Mouse (Mus musculus): ENCODE results near the gene Dag1. TPM values are rescaled to one million over a fixed set of nuclear protein-coding genes. Genes with fewer than 3 reads are reported as not detected.

Gene Dag1
- total and polyA plus RNA-seq, 3 experiments, result 124 to 347 (median 305) TPM

- H3K36me3 ChIP-seq (ENCODE audit: control insufficient read depth, insufficient read depth, low read length), result no peaks in the 10 kb centered on the region; the same call in 1 of the 2 replicates
- H3K9ac ChIP-seq (ENCODE audit: low read depth, low read length), result no peak overlapping the region
- H3K27me3 ChIP-seq (ENCODE audit: control insufficient read depth, insufficient read depth, low read length), result no peaks in the 10 kb centered on the region
- TF ChIP-seq EP300 (IDR thresholded peaks at IDR 0.05; ENCODE audit: insufficient read depth, low read depth, low read length) (no peak), CTCF (IDR thresholded peaks at IDR 0.05) (peak; percentile 78)
- H3K4me3 ChIP-seq, result no peak overlapping the region
- peaks cover 7% of the 10 kb centered on the region for H3K4me1 ChIP-seq (ENCODE audit: control insufficient read depth, insufficient read depth, low read length)
- DNase-seq, result peak in 1 of 2 experiments; percentile 49
- intact Hi-C loops (cut with DNase I), result no loop called here
- H3K27ac ChIP-seq, result peak overlapping the region; percentile 92
- WGBS, result 65% methylated on average over 10 of the region's 10 CpGs
- H3K79me2 ChIP-seq (replicated peaks; ENCODE audit: control insufficient read depth, insufficient read depth, low read length), result no peaks in the 10 kb centered on the region
These were observed 15.1 kb upstream of the Dag1 start for GRCm38 (mm10) chr9:108278697-108279450.

- no peak for TF ChIP-seq EP300 (IDR thresholded peaks at IDR 0.05; ENCODE audit: insufficient read depth, low read depth, low read length)
- no peak for TF ChIP-seq CTCF (IDR thresholded peaks at IDR 0.05)
- TF ChIP-seq POLR2A (IDR thresholded peaks at IDR 0.05; ENCODE audit: insufficient read depth, low read depth, low read length), result no peak
- 39% methylated on average over 6 of the region's 6 CpGs for WGBS
- no peaks in the 10 kb centered on the region for H3K27me3 ChIP-seq (ENCODE audit: control insufficient read depth, insufficient read depth, low read length)
- H3K9ac ChIP-seq (ENCODE audit: low read depth, low read length), result no peak overlapping the region
- no peak for DNase-seq
- no peak overlapping the region; the same call in 1 of the 2 replicates for H3K27ac ChIP-seq
- H3K4me1 ChIP-seq (ENCODE audit: control insufficient read depth, insufficient read depth, low read length), result peaks cover 3% of the 10 kb centered on the region; the same call in 1 of the 2 replicates
- H3K4me3 ChIP-seq, result no peak overlapping the region
- intact Hi-C loops (cut with DNase I), result no loop called here
- no peaks in the 10 kb centered on the region for H3K36me3 ChIP-seq (ENCODE audit: control insufficient read depth, insufficient read depth, low read length)
- H3K79me2 ChIP-seq (replicated peaks; ENCODE audit: control insufficient read depth, insufficient read depth, low read length), result no peaks in the 10 kb centered on the region; the same call in 1 of the 2 replicates
These were observed 11.5 kb upstream of the Dag1 start for GRCm38 (mm10) chr9:108275331-108275659.

GRCm38 (mm10) chr9:108274476-108275330 is 10.9 kb upstream of the Dag1 start:
- Histone ChIP-seq H3K27me3 (ENCODE audit: control insufficient read depth, insufficient read depth, low read length) (no peaks in the 10 kb centered on the region), H3K36me3 (ENCODE audit: control insufficient read depth, insufficient read depth, low read length) (no peaks in the 10 kb centered on the region), H3K4me1 (ENCODE audit: control insufficient read depth, insufficient read depth, low read length) (peaks cover 3% of the 10 kb centered on the region; the same call in 1 of the 2 replicates), H3K4me3 (no peak overlapping the region), H3K27ac (no peak overlapping the region; the same call in 1 of the 2 replicates), H3K9ac (ENCODE audit: low read depth, low read length) (no peak overlapping the region), H3K79me2 (replicated peaks; ENCODE audit: control insufficient read depth, insufficient read depth, low read length) (no peaks in the 10 kb centered on the region; the same call in 1 of the 2 replicates)
- intact Hi-C loops (cut with DNase I), result no loop called here
- DNase-seq, result no peak
- TF ChIP-seq CTCF (IDR thresholded peaks at IDR 0.05) (no peak), EP300 (IDR thresholded peaks at IDR 0.05; ENCODE audit: insufficient read depth, low read depth, low read length) (no peak), POLR2A (IDR thresholded peaks at IDR 0.05; ENCODE audit: insufficient read depth, low read depth, low read length) (no peak)
- 63% methylated on average over 5 of the region's 5 CpGs for WGBS

- DNase-seq, result no peak
- Histone ChIP-seq H3K79me2 (replicated peaks; ENCODE audit: control insufficient read depth, insufficient read depth, low read length) (no peaks in the 10 kb centered on the region; the same call in 1 of the 2 replicates), H3K4me3 (no peak overlapping the region), H3K4me1 (ENCODE audit: control insufficient read depth, insufficient read depth, low read length) (no peaks in the 10 kb centered on the region; the same call in 1 of the 2 replicates), H3K27me3 (ENCODE audit: control insufficient read depth, insufficient read depth, low read length) (no peaks in the 10 kb centered on the region), H3K36me3 (ENCODE audit: control insufficient read depth, insufficient read depth, low read length) (no peaks in the 10 kb centered on the region), H3K9ac (ENCODE audit: low read depth, low read length) (no peak overlapping the region), H3K27ac (no peak overlapping the region)
- WGBS, result 88% methylated on average over 4 of the region's 4 CpGs
- intact Hi-C loops (cut with DNase I), result no loop called here
- TF ChIP-seq CTCF (IDR thresholded peaks at IDR 0.05) (no peak), EP300 (IDR thresholded peaks at IDR 0.05; ENCODE audit: insufficient read depth, low read depth, low read length) (no peak), POLR2A (IDR thresholded peaks at IDR 0.05; ENCODE audit: insufficient read depth, low read depth, low read length) (no peak)
These were observed 9.7 kb upstream of the Dag1 start for GRCm38 (mm10) chr9:108273485-108273884.

GRCm38 (mm10) chr9:108272691-108273090 is 8.9 kb upstream of the Dag1 start:
- H3K4me3 ChIP-seq, result no peak overlapping the region
- H3K27ac ChIP-seq, result no peak overlapping the region
- intact Hi-C loops (cut with DNase I), result no loop called here
- no peaks in the 10 kb centered on the region for H3K36me3 ChIP-seq (ENCODE audit: control insufficient read depth, insufficient read depth, low read length)
- no peak for TF ChIP-seq POLR2A (IDR thresholded peaks at IDR 0.05; ENCODE audit: insufficient read depth, low read depth, low read length)
- TF ChIP-seq CTCF (IDR thresholded peaks at IDR 0.05), result no peak
- TF ChIP-seq EP300 (IDR thresholded peaks at IDR 0.05; ENCODE audit: insufficient read depth, low read depth, low read length), result no peak
- no peak overlapping the region for H3K9ac ChIP-seq (ENCODE audit: low read depth, low read length)
- H3K27me3 ChIP-seq (ENCODE audit: control insufficient read depth, insufficient read depth, low read length), result no peaks in the 10 kb centered on the region
- WGBS, result 65% methylated on average over 5 of the region's 5 CpGs
- H3K79me2 ChIP-seq (replicated peaks; ENCODE audit: control insufficient read depth, insufficient read depth, low read length), result no peaks in the 10 kb centered on the region; the same call in 1 of the 2 replicates
- DNase-seq, result no peak
- no peaks in the 10 kb centered on the region; the same call in 1 of the 2 replicates for H3K4me1 ChIP-seq (ENCODE audit: control insufficient read depth, insufficient read depth, low read length)
